Mouse (Mus musculus) MN1 (cell line): Measurements from ENCODE around the gene Tenm3.

Source experiments
- DNase-seq: peaks from one replicate; pipeline ENCODE4 v3.0.0-alpha.2; 2016; ENCODE audit warnings: low spot score

The Tenm3 gene

DNA sequence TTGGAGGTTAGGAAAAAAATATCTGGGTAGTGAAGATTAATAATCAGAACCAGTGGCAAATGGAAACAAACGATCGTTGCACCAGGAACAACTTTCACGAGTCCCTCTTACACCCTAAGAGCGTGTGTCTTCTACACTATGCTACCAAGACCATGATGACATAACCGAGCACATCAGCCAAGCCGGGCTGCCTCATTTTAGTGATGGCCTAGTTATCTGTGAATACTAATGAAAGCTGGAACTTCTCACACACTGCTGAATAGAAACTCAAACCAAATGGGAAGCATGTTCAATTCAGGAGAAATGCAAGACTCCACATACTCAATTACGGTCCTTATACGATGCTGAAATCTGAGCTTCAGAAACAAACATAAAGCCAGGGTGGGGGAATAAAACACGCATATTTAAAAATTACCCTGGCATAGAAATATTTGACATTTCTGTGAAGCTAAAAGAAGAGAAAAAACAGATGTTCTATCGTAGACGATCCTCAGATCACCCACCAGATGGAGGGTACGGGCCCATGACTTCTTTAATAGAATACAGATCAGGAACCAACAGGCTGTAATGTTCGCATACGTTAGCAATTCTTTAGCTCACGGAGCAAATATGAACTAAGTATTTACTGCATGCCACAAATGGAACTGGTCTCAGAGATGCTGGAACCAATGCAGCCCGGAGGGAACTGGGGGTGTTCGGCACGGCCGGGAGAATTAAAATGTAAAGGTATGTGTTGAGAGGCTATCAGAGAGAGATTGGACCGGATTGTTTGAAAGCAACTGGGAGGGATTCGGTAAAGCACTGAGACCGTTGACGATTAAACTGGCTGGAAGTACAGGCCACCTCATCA lies 393.1 kb downstream of the Tenm3 start:
- no peak for DNase-seq

DNA sequence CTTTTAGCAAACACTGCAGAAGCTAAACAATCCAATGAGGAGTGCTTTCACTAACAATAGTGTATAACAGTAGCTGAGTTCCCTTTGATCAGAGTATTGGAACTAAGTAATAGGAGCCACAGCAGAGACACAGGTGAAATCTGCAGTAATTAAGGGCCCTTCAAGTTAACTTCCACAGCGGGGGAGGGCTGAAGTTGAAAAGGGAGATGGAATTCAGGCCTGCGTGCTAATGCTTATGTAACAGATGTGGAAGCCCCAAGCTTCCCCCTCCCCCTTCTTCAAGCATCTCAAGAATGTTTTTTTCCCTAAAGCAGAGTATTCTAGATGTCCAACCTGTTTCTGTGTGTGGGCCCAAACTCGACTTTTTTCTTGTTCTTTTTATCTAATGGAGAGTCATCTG lies 394.1 kb downstream of the Tenm3 start:
- DNase-seq: no peak

- no peak for DNase-seq
These were observed 398.1 kb downstream of the Tenm3 start for GRCm38 (mm10) chr8:48445690-48446089.

- DNase-seq: no peak
These were observed 404.3 kb downstream of the Tenm3 start for GRCm38 (mm10) chr8:48439491-48439890.

DNA sequence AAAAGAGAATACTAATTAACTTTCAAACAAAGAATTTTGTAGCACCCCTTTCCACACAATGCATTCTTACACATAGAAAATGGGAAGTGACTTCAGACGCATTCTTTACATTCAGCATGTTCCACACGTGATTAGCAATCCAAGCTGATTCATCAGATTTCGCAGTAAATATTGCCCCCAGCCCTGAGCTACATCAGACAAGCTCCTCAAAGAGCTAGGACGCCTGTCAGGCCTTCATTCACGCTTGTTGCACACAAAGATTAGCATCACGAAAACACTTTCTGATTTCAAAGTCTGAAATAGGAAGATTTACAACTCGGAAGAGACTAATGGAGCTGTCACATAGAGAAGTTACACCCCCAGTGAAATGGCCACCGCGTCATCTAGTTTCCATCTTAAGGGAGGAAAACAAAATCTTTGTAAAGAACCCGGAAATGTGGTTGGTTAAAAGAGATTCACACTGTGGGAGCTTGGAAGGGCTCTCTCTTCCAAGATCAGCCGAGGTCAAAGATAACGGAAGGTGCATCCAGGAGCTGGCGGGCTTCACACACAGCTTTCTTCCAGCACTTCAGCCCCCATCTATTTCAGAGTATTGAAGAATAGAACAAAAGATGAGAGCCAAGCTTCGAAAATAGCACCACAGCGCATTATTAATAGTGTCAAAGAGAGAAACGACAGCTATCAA lies 406.1 kb downstream of the Tenm3 start:
- no peak for DNase-seq

DNA sequence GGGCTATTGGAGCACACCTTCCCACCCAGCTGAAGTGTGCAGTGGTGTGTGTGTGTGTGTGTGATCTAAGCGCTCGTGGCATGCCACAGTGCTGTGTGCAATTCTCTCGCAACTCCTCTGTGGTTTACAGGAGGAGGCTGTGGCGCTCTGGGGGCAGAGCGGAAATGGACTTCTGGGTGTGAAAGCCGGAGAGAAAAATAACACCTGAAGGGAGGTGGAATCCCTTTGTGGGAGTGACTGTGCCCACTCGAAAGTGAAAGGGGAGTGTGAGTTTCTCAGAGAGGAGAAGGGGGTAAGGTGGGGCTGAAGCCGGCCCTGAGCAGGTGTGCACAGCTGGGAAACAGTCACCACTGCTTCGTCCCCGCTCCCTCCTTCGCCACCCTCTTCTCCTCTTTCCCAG lies 418.6 kb downstream of the Tenm3 start:
- no peak for DNase-seq

DNA sequence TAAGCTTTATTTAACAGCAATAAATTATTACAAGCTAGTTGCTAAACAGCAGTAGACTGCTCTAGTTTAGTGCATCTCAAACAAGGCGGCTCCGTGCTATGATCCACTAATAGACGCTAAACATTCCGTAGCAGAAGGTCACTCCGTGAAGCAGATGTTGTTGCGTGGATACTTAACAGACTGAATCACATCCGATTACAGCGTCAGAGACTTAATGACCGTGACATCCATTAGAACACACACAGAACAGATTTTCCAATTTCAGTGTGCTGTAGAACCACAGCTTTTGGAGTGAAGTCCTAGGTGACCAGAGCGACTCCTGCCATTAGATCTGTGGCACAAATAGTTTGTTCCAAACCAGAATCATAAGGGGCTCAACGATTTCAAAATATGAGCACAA lies 426.0 kb downstream of the Tenm3 start:
- peak; percentile 51 for DNase-seq

DNA sequence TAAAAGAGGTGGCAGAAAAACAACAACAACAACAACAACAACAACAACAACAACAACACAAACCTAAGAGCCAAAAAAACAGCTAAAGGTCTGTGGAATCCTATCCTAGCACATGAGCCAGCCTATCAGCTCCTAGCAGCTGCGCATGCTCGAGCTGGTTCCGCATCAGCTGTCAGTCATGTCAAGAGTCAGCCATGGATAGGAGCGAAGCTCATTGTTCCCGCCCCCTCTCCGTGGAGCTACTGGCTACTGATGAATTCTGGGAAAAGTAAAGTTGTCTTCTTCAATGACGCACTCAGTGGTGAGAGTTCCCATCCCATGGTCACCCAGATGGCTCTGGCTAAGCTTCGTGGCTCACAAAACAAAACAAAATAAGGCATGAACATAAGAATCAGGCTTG lies 432.8 kb downstream of the Tenm3 start:
- no peak for DNase-seq

DNA sequence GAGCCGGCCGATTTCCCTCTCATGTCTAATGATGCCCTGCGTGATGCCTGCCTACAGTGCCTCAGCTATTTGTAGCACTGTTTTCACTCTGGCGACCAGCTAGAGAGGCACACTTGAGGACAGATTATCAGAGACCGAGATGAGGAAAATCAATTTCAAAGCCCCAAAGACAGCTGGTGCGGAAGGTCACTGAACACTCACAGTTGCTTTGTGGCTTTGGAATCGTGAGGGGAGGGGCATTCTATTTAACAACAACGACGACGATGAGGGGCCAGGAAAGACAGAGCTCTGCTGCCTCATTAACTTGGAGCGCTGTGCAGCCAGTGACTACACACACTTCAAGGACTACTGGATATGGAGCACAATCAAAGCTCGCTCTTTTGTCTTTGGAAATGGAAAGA lies 443.2 kb downstream of the Tenm3 start:
- no peak for DNase-seq

GRCm38 (mm10) chr8:48385833-48386232 lies 457.9 kb downstream of the Tenm3 start:
- DNase-seq: no peak

- no peak for DNase-seq
These were observed 463.7 kb downstream of the Tenm3 start for GRCm38 (mm10) chr8:48380035-48380434.

DNA sequence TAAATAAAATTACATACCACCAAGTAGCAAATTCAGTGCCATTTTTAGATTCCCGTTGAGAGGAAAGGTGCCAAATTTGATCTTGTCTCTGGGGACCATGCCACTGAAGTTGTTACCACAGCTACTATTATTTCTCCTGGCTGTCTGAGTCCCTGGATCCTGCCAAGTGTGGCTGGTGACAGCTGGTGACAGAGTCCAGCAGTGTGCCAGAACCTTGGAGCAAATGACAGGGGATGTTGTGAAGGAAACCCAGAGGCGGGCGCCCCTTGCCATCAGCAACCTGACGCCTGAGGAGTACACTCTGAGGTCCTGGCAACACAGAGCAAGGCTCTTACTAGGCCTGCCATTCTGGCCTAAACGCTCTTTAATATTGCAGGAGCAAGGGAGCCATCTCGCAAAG lies 467.0 kb downstream of the Tenm3 start:
- peak; percentile 68 for DNase-seq

GRCm38 (mm10) chr8:48375183-48375582 lies 468.6 kb downstream of the Tenm3 start:
- DNase-seq: no peak

- no peak for DNase-seq
These were observed 470.3 kb downstream of the Tenm3 start for GRCm38 (mm10) chr8:48373404-48373803.

- no peak for DNase-seq
These were observed 476.6 kb downstream of the Tenm3 start for GRCm38 (mm10) chr8:48367164-48367563.

DNA sequence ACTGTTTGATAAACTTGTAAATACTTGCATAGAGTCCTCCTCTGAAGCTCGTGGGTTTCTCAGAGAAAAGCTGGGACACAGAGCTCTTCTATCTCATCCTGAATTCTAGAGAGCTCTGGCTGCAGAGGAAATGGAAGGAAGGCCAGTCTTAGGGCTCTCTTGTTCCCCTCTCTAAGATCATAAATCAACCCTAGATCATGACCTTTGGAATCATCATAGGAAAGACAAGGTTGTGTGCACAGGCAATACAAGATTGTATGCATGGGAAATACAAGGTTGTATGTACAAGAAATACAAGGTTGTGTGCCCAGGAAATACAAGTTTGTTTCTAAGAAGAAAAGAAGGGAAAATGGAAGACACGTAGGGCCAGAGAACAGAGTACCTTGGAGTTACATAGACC lies 486.9 kb downstream of the Tenm3 start:
- no peak for DNase-seq

- DNase-seq: no peak
These were observed 490.3 kb downstream of the Tenm3 start for GRCm38 (mm10) chr8:48353458-48353857.

GRCm38 (mm10) chr8:48348901-48349300 lies 494.9 kb downstream of the Tenm3 start:
- no peak for DNase-seq

- DNase-seq: no peak
These were observed 495.4 kb downstream of the Tenm3 start for GRCm38 (mm10) chr8:48348386-48348785.

DNA sequence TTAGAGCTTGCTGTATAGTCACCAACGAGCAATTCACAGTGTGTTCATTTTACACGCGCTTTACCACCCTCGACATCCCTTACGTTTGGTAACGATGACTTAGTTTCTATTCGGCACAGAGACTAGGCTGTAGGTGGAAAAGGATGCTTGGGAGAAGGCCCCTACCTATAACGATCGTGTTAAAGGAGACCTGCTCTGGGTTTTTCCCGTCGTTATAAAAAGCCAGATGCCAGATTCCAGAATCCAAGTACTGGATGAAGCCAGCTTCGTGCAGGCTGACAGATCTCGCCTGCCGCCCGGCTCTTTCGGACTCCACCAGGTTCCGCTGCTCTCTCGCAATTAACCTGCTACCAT lies 500.7 kb downstream of the Tenm3 start:
- no peak for DNase-seq

- DNase-seq: no peak
These were observed 501.3 kb downstream of the Tenm3 start for GRCm38 (mm10) chr8:48342321-48343066.

- no peak for DNase-seq
These were observed 502.1 kb downstream of the Tenm3 start for GRCm38 (mm10) chr8:48341692-48342091.

GRCm38 (mm10) chr8:48341276-48341675 lies 502.5 kb downstream of the Tenm3 start:
- no peak for DNase-seq
